Mouse (Mus musculus): ENCODE measurements at regions not wholly inside any gene's neighbourhood (a gene's known extent, or its start where the extent isn't known, plus 50 kb on each side); places are given as distances from the start of the nearest gene placed in this dataset.

DNA sequence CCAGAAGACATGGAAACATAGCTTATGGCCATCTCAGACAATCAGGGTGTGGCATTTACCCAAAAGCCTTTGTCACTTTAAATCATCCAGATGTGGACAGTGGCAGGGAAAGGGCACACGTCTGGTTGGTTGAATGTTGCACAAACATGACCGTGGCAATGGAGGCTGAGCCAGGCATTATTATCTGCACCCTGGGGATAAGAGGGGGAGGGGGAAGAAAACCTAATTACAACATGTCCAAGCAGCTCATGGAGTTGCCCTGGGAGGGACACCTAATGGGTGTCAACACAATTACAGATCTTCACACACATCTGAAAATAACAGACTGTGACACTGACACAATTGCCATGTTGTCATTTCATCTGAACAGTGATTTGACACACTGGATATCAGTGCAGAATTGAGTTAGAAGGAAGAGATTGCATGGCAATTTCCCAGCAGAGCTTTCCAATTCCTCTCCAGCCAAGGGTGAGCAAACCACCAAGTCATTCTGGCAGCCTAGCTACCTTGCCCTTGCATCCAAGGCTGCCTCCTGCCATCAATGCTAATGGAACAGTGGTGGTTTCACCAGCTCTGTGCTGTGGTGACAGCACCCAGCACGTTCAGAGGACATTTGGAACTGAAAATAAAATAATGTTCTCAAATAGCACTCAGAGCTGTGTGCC is 159.9 kb downstream of the Lpin1 start:
- no peak for TF ChIP-seq CTCF (IDR thresholded peaks at IDR 0.05; ENCODE audit: borderline replicate concordance, extremely low read depth, insufficient read depth, insufficient read length)
- no peak for TF ChIP-seq POLR2A (IDR thresholded peaks at IDR 0.05; ENCODE audit: borderline replicate concordance, extremely low read depth, insufficient read depth, insufficient read length, poor library complexity, severe bottlenecking)

Data from brain, embryonic 14.5 days (tissue).